Mouse (Mus musculus): ENCODE data around the gene Nxt2.

- TF ChIP-seq CTCF (IDR thresholded peaks at IDR 0.05; ENCODE audit: extremely low read depth, insufficient read depth, insufficient read length, insufficient replicate concordance) = no peak
- no peak for TF ChIP-seq POLR2A (IDR thresholded peaks at IDR 0.05; ENCODE audit: low read depth, low read length)
These were observed 2.2 kb downstream of the Nxt2 start for GRCm38 (mm10) chrX:142228769-142229158.
